Mouse (Mus musculus): ENCODE measurements around the gene A4galt.
"Not testable (repeated sequence)": the region's sequence is repeated elsewhere in the genome, so short reads cannot be mapped to it uniquely, and the experiment has no call there.

- not testable (repeated sequence) for TF ChIP-seq POLR2A (IDR thresholded peaks at IDR 0.05; ENCODE audit: low read depth, low read length); CTCF (IDR thresholded peaks at IDR 0.05; ENCODE audit: extremely low read depth, insufficient read depth, insufficient read length, insufficient replicate concordance)
These were observed 18.4 kb upstream of the A4galt start for GRCm38 (mm10) chr15:83269985-83270384.
